Mouse (Mus musculus) lung, embryonic 15.5 days (tissue): ENCODE measurements around the gene Tmem63c. TPM values are rescaled to one million over a fixed set of nuclear protein-coding genes. Genes with fewer than 3 reads are reported as not detected.
A peak's percentile ranks its signal among the peaks of the same experiment; 100 is the strongest.

Experiments
- ATAC-seq: fragments of 200-750 bp; cut with Nextera tagmentation; 2 replicates; pipeline ENCODE4 v1.8.0; 2017; ENCODE audit warnings: moderate number of reproducible peaks, borderline replicate concordance; ENCODE audit not compliant: low FRiP score, low TSS enrichment; ENCODE audit errors: extremely low read depth
- H3K27ac ChIP-seq: fragments of 300-500 bp; sonication (generic); 2 replicates; pipeline ENCODE4 v1.5.1; 2015; ENCODE audit warnings: moderate library complexity, mild to moderate bottlenecking, inconsistent platforms
- H3K27me3 ChIP-seq: fragments of 300-500 bp; sonication (generic); 2 replicates; pipeline ENCODE4 v1.6.1; 2015; ENCODE audit warnings: inconsistent platforms
- H3K36me3 ChIP-seq: fragments of 300-500 bp; sonication (generic); 2 replicates; pipeline ENCODE4 v1.6.1; 2015; ENCODE audit warnings: inconsistent platforms
- H3K4me1 ChIP-seq: fragments of 300-500 bp; sonication (generic); 2 replicates; pipeline ENCODE4 v1.6.1; 2015; ENCODE audit warnings: inconsistent platforms
- H3K4me2 ChIP-seq: fragments of 300-500 bp; sonication (generic); 2 replicates; pipeline ENCODE4 v1.6.1; 2015; ENCODE audit warnings: inconsistent platforms, mild to moderate bottlenecking, moderate library complexity
- H3K4me3 ChIP-seq: fragments of 300-500 bp; sonication (generic); 2 replicates; pipeline ENCODE4 v1.5.1; 2015; ENCODE audit warnings: mild to moderate bottlenecking, inconsistent platforms
- H3K9ac ChIP-seq: fragments of 300-500 bp; sonication (generic); 2 replicates; pipeline ENCODE4 v1.6.1; 2015; ENCODE audit warnings: inconsistent platforms
- H3K9me3 ChIP-seq: fragments of 300-500 bp; sonication (generic); 2 replicates; pipeline ENCODE4 v1.6.1; 2016; ENCODE audit warnings: inconsistent platforms
- WGBS: fragments of 180-500 bp; shearing (Covaris S2); methylation state at CpG from one replicate; pipeline ENCODE4 v1.1.7; 2015; 5-methylcytosine and 5-hydroxymethylcytosine counted together
- polyA plus RNA-seq: library from polyadenylated mRNA; unstranded; fragments of >200 nt; fragmentation: Nextera tagmentation; extraction: Ambion mirVana; gene quantifications from 2 replicates; pipeline ENCODE4 v1.2.1, GENCODE M21; 2015

The Tmem63c gene
- polyA plus RNA-seq, 1 experiment from 2014 or later: 0.07 TPM

DNA sequence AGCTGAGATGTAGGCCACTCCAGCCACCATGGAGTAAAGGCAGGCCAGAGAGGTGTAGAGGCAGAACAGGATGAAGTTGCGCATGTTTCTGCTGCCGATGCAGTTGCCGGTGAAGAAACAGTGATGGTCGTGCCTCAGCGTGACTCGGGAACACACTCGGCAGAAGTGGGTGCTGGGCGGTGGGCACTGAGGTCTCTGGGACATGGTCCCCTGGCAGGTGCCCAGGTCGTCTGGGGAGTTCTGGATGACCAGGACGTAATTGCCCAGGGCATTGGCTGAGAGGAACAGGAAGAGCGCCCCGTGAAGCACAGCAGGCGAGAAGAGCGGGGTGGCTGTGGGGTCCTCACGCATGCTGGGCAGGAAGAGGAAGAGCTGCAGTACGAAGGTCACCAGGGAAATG is 32.9 kb upstream of the Tmem63c start:
- Histone ChIP-seq H3K36me3 (no peaks in the 10 kb centered on the region), H3K27me3 (peaks cover 77% of the 10 kb centered on the region), H3K4me1 (peaks cover 8% of the 10 kb centered on the region), H3K4me2 (no peak overlapping the region), H3K4me3 (no peak overlapping the region), H3K27ac (no peak overlapping the region), H3K9ac (no peak overlapping the region), H3K9me3 (no peaks in the 10 kb centered on the region)
- ATAC-seq: no peak
- WGBS: 42% methylated on average over 16 of the region's 16 CpGs

DNA sequence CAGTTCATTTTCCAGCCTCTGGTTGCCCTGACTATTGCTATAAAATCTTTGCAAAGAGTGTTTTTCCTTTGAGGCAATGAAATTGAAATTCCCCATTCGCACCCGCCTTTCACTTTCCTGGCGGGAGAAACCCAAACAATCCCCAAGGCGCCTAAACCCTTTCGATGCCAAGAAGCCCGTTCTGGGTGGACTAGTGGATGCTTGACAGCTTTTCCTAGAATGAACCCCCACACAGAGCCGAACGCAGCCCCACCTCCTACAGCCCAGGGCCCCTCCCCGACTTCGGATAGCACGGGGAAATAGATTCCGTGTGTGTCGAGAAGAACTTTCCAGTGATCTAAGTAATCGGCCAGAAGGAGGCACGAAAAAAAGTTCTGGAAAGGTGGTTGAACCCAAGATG is 31.8 kb upstream of the Tmem63c start:
- Histone ChIP-seq H3K4me1 (peaks cover 8% of the 10 kb centered on the region), H3K27me3 (peaks cover 65% of the 10 kb centered on the region), H3K9me3 (no peaks in the 10 kb centered on the region), H3K4me3 (no peak overlapping the region), H3K9ac (no peak overlapping the region), H3K36me3 (no peaks in the 10 kb centered on the region), H3K27ac (no peak overlapping the region), H3K4me2 (no peak overlapping the region)
- no peak for ATAC-seq
- 7% methylated on average over 15 of the region's 15 CpGs for WGBS

DNA sequence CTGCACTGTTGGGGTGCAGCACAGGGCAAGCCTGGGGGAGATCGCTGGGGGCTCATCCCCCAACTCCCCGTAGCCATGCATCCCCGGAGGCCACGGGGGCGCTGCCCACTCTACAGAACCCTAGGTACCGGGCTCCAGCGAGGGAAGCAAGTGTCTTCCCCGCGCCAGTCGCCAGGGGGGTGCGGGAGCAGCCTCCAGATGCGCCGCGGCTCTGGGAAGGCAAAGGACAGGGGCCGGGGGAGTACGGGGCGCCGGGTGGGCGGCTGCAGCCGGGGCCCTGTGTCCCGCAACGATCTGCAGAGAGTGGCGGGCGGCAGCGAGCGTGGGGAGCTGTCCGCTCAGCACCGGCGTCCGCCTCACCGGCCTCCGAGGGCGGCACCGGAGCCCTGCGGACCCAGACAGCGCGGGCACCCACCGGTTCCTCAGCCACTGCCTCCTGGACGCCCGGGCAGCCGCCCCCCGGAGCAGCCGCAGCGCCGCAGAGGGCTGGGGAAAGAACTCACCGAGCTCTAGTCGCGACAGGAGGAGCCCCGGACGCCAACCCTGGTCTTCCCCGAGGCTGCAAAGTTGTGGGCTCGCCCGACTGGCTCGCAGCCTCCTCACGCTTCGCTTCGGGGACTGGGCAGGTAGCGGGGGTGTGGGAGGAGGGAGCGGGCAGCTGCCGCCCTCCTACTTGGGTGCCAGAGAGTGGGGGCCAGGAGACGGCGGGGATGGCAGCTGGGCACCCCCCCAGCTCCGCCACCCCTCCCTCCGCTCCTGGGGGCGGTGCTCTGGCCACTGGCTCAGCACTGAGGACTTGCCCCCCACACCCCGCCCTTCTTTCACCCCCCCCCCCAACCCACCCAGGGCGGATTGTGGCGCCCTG is 31.0 kb upstream of the Tmem63c start, which contains the start of gene Zdhhc22:
Gene Zdhhc22 (minus strand): TSS at position 541 of the 865 bp plus-strand sequence.
- WGBS: 1% methylated on average over 60 of the region's 68 CpGs
- Histone ChIP-seq H3K9me3 (no peaks in the 10 kb centered on the region), H3K4me3 (peak within 1 kb of the TSS; percentile 7; the same call in 1 of the 2 replicates), H3K36me3 (no peaks in the 10 kb centered on the region), H3K27me3 (peaks cover 60% of the 10 kb centered on the region), H3K9ac (no peak within 1 kb of the TSS), H3K4me1 (peaks cover 8% of the 10 kb centered on the region), H3K4me2 (peak within 1 kb of the TSS; percentile 44), H3K27ac (no peak within 1 kb of the TSS)
- ATAC-seq: peak; percentile 68

DNA sequence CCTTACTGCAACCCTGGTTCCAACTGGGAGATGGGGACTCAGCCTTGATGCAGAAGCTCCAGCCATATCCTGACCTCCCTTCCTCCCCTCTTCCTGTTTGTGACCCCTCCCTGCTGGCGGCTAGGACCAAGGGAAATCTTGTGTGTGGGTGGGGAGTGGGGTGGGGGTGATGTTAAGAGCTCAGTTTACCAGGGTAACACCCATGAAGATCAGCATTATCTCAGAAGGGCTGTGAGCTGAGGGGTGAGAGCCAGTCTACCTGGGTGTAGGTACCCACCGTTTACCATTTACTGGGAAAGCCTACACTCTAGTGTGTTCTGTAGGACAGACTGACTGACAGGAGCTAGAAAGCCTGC is 30.4 kb upstream of the Tmem63c start:
- Histone ChIP-seq H3K4me1 (peaks cover 8% of the 10 kb centered on the region), H3K9ac (no peak overlapping the region), H3K27ac (no peak overlapping the region), H3K4me3 (no peak overlapping the region), H3K4me2 (no peak overlapping the region), H3K9me3 (no peaks in the 10 kb centered on the region), H3K36me3 (no peaks in the 10 kb centered on the region), H3K27me3 (peaks cover 60% of the 10 kb centered on the region)
- no peak for ATAC-seq
- WGBS: 48% methylated on average over 2 of the region's 2 CpGs

DNA sequence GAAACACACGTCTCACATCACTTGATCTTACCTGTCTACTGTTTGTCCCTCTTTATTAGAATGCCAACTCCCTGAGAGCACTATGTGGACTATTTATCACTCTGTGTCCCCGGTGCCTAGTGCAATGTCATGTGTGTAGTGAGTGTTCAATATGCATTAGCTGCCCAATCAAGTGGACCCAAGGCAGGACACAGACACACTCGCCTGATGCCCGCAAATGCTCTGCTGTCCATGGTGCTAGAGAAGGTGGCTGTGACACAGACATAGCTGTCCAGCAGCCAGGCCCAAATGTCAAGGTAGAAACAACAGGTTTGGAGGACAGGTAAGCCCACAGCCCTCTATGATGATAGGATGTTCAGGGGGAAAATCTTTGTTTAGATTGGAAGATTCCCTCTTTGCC is 27.0 kb upstream of the Tmem63c start:
- Histone ChIP-seq H3K27ac (no peak overlapping the region), H3K9me3 (no peaks in the 10 kb centered on the region), H3K4me1 (peaks cover 8% of the 10 kb centered on the region), H3K9ac (no peak overlapping the region), H3K27me3 (peaks cover 31% of the 10 kb centered on the region), H3K36me3 (no peaks in the 10 kb centered on the region), H3K4me2 (no peak overlapping the region), H3K4me3 (no peak overlapping the region)
- ATAC-seq: no peak
- 31% methylated on average over 4 of the region's 4 CpGs for WGBS

DNA sequence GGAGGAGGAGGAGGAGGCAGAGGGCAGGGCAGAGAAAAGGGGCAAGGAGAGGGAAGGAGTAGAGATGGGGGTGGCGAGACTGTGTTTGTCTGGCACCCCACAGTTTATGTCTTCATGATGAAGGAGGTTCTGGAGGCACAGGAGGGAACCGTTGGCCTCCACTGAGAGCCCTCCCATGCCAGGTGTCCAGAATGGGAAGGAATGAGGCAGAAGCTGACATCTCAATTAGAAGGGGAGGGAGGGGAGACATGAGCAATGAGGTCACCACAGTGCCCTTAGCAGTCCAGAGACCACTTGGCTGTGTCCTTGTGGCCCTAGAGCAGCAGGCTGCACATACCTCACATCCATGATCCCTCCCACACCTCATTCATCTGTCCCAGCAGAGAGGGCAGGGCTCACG is 26.4 kb upstream of the Tmem63c start:
- Histone ChIP-seq H3K4me1 (peaks cover 10% of the 10 kb centered on the region), H3K4me3 (no peak overlapping the region), H3K4me2 (no peak overlapping the region), H3K27ac (no peak overlapping the region), H3K9ac (no peak overlapping the region), H3K9me3 (no peaks in the 10 kb centered on the region), H3K36me3 (no peaks in the 10 kb centered on the region), H3K27me3 (peaks cover 25% of the 10 kb centered on the region)
- 41% methylated on average over 3 of the region's 3 CpGs for WGBS
- ATAC-seq: no peak

DNA sequence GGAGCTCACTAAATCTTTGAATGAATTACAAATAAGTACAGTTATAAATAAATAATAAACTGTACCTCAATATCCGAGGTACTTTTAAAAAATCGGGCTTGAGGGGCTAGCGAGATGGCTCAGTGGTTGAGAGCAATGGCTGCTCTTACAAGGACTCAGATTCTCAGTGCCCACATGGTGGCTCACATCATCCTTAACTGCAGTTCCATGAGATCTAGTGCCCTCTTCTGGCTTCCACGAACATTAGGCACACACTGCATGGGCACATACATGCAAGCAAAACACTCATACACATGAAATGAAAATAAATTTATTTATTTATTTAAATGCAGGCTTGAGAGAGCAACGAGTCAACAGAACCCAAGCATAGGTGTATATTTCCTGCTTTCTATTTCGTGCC is 25.2 kb upstream of the Tmem63c start:
- H3K36me3 ChIP-seq: no peaks in the 10 kb centered on the region
- no peak for ATAC-seq

DNA sequence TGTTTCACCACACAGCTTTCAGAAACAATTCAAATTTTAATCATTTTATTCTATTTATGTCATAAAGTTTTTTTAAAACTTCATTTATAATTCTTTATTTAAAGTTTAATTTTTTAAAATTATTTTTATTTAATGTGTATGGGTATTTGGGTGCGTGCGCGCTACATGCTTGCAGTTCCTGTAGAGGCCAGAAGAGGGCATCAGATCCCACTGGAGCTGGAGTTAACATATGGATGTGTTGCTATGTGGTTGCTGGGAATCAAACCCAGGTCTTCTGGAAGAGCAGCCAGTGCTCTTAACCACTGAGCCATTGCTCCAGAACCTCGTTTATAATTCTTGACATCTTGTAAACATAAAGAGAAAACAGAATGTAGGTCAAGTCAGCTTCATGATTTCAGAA is 22.4 kb upstream of the Tmem63c start:
- 86% methylated on average over 4 of the region's 4 CpGs for WGBS
- no peaks in the 10 kb centered on the region for H3K9me3 ChIP-seq
- H3K4me1 ChIP-seq: 0 out of 2 replicates have a peak, but pooled peaks cover 3% of the 10 kb centered on the region
- H3K36me3 ChIP-seq: no peaks in the 10 kb centered on the region
- no peak overlapping the region for H3K4me3 ChIP-seq
- ATAC-seq: no peak
- no peaks in the 10 kb centered on the region for H3K27me3 ChIP-seq
- no peak overlapping the region for H3K9ac ChIP-seq
- H3K27ac ChIP-seq: no peak overlapping the region
- no peak overlapping the region for H3K4me2 ChIP-seq

More for the DNA sequence above, 25.2 kb upstream of the Tmem63c start:
- H3K4me1 ChIP-seq: 0 out of 2 replicates have a peak, but pooled peaks cover 3% of the 10 kb centered on the region
- no peak overlapping the region for H3K9ac ChIP-seq
- H3K4me3 ChIP-seq: no peak overlapping the region
- no peak overlapping the region for H3K27ac ChIP-seq
- H3K27me3 ChIP-seq: peaks cover 13% of the 10 kb centered on the region
- no peaks in the 10 kb centered on the region for H3K9me3 ChIP-seq
- no peak overlapping the region for H3K4me2 ChIP-seq
- 62% methylated on average over 6 of the region's 6 CpGs for WGBS

DNA sequence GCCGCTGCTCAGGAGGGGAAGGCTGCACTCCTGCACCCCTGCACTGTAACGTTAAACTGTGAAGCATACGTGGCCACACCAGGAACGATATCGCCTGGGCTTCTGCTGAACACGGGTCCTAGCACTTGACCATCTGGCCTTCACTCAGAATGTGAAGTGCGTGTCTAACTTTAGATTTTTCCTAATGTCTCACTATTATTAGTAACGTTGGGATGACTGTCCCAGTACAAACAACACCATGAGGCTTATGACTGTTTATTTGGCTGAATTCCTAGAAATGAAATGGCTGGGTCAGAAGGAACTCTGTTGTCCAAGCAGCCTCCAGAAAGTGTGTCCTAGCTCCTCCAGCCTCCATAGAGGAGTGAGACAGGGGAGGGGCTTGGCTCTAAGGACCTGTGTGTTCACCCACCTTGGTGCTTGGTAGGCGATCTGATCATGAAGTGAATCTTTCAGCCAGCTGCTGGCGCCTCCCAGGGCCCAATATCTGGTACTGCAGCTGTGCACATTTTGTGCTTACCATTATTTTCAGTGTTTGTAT is 21.8 kb upstream of the Tmem63c start:
- no peaks in the 10 kb centered on the region for H3K36me3 ChIP-seq
- no peak overlapping the region for H3K27ac ChIP-seq
- peak; percentile 16; the same call in 1 of the 2 replicates for ATAC-seq
- 0 out of 2 replicates have a peak, but pooled peaks cover 3% of the 10 kb centered on the region for H3K4me1 ChIP-seq
- H3K9me3 ChIP-seq: no peaks in the 10 kb centered on the region
- no peaks in the 10 kb centered on the region for H3K27me3 ChIP-seq
- H3K9ac ChIP-seq: no peak overlapping the region
- H3K4me2 ChIP-seq: no peak overlapping the region
- no peak overlapping the region for H3K4me3 ChIP-seq
- 41% methylated on average over 10 of the region's 10 CpGs for WGBS

DNA sequence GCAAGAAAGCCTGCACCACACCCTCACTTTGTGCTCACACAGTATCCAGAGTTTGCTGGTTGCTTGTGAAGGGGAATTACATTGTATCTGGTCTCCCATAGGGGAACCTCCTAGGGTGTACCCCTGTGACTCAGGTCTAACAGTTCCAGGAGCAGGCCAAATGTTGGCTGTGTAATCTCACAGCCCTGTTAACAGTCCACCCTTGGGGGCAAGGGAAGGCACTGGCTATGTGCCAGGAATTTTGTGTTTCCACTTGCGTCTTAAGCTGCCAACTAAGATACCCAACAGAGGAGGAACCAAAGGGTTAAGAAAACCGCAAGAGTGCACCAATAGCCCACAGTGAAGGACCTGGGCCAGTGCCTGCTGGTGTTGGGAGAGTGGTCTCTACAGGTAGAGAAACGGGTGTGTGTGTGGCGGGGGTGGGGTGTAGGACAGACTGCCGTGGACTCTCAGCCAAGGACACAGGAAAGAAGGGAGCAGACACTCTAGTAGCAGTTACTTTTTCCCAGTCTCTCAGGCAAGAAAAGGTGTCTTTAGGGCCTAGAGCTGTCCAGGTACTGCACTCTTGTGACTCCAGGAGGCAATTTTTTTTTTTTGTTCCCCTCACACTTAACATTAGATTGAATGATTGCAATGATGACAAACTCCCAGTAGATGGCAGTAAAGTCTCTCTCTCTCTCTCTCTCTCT is 20.8 kb upstream of the Tmem63c start:
- H3K4me1 ChIP-seq: 0 out of 2 replicates have a peak, but pooled peaks cover 3% of the 10 kb centered on the region
- no peaks in the 10 kb centered on the region for H3K36me3 ChIP-seq
- no peaks in the 10 kb centered on the region for H3K27me3 ChIP-seq
- no peak overlapping the region for H3K27ac ChIP-seq
- H3K4me3 ChIP-seq: no peak overlapping the region
- no peak overlapping the region for H3K9ac ChIP-seq
- no peak overlapping the region for H3K4me2 ChIP-seq
- H3K9me3 ChIP-seq: no peaks in the 10 kb centered on the region
- 51% methylated on average over 5 of the region's 5 CpGs for WGBS
- no peak for ATAC-seq

DNA sequence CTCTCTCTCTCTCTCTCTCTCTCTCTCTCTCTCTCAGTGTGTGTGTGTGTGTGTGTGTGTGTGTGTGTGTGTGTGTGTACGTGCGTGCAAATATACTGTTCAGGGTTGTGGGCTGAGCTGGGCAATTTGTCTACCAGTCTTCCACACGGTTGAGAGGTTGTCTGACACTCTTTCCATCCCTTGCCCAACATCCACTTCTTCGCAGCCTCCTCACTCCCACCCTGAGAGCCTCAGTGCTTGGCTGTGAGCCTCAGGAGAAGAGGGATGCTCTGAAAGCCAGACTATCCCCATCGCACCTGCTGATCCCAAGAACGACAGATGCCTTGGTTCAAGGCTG is 20.3 kb upstream of the Tmem63c start:
- no peak for ATAC-seq
- WGBS: 39% methylated on average over 6 of the region's 6 CpGs
- Histone ChIP-seq H3K4me3 (no peak overlapping the region), H3K36me3 (no peaks in the 10 kb centered on the region), H3K9me3 (no peaks in the 10 kb centered on the region), H3K27me3 (no peaks in the 10 kb centered on the region), H3K9ac (no peak overlapping the region), H3K4me1 (0 out of 2 replicates have a peak, but pooled peaks cover 3% of the 10 kb centered on the region), H3K4me2 (no peak overlapping the region), H3K27ac (no peak overlapping the region)

DNA sequence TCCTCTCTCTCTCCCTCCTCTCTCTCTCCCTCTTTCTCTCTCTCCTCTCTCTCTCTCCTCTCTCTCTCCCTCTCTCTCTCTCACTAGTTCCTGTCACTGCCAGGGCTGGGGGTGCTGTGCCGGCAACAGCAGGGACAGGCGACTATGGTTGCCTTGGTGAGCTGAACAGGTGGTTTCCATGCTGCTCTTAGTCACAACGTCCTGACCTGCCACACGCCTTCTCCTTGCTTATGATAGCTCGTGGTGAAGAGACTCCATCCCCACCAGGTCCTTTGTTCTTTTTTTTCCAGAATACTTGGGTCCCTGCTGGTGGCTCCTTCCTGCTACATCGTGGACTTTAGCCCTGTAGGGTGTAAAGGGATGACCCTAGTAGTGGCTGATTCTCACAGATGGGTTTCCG is 18.9 kb upstream of the Tmem63c start:
- Histone ChIP-seq H3K27me3 (no peaks in the 10 kb centered on the region), H3K4me2 (no peak overlapping the region), H3K9me3 (no peaks in the 10 kb centered on the region), H3K9ac (no peak overlapping the region), H3K4me3 (no peak overlapping the region), H3K27ac (no peak overlapping the region), H3K36me3 (no peaks in the 10 kb centered on the region), H3K4me1 (0 out of 2 replicates have a peak, but pooled peaks cover 3% of the 10 kb centered on the region)
- no peak for ATAC-seq
- WGBS: 35% methylated on average over 7 of the region's 7 CpGs
